In genomic region chr17:47762028-47762427, GRCm38 (mm10) we compare ENCODE assay signal across 15 mouse cellular contexts. TPM values are rescaled to one million over a fixed set of nuclear protein-coding genes. Genes with fewer than 3 reads are reported as not detected.
DNase-seq lines count a peak whose midpoint lies in the region; ATAC-seq and TF ChIP-seq lines count a peak whose summit lies in the region.
"Had no signal": no experiment of that assay in that cellular context is flagged by ENCODE, and none has a peak within 500 bp of the region (broad histone marks: within the 10 kb centered on the region; RNA-seq: fewer than 3 reads in every experiment).

No protein-coding gene starts in this region.

- no peak for TF ChIP-seq CTCF in layer of hippocampus, adult 2 months (conservative IDR thresholded peaks at IDR 0.05)

- no peaks in the 10 kb centered on the region for H3K9me3 ChIP-seq in heart, embryonic 11.5 days (replicated peaks; ENCODE audit: control insufficient read depth, low read length)
- no peaks in the 10 kb centered on the region for H3K9me3 ChIP-seq in embryonic facial prominence, embryonic 15.5 days (replicated peaks)
- H3K9me3 ChIP-seq in neural tube, embryonic 15.5 days (replicated peaks), result no peaks in the 10 kb centered on the region
- H3K9me3 ChIP-seq: forebrain, embryonic 15.5 days had no signal

- ATAC-seq in heart, embryonic 11.5 days (replicated peaks; ENCODE audit: insufficient number of reproducible peaks, low FRiP score, low TSS enrichment), result no peak
- ATAC-seq in embryonic facial prominence, embryonic 15.5 days (ENCODE audit: insufficient number of reproducible peaks, low FRiP score, low TSS enrichment, low read depth), result no peak
- ATAC-seq in neural tube, embryonic 15.5 days (ENCODE audit: low FRiP score), result no peak

- H3K4me1 ChIP-seq in heart, embryonic 11.5 days (ENCODE audit: control insufficient read depth, insufficient read depth, low read length), result peaks cover 42% of the 10 kb centered on the region
- H3K4me1 ChIP-seq in embryonic facial prominence, embryonic 15.5 days, result peaks cover 34% of the 10 kb centered on the region
- H3K4me1 ChIP-seq in neural tube, embryonic 15.5 days, result peaks cover 15% of the 10 kb centered on the region

- H3K27me3 ChIP-seq in heart, embryonic 11.5 days (ENCODE audit: control insufficient read depth, insufficient read depth, low read length), result no peaks in the 10 kb centered on the region
- no peaks in the 10 kb centered on the region for H3K27me3 ChIP-seq in embryonic facial prominence, embryonic 15.5 days
- no peaks in the 10 kb centered on the region for H3K27me3 ChIP-seq in neural tube, embryonic 15.5 days (replicated peaks)
- H3K27me3 ChIP-seq: forebrain, embryonic 15.5 days; Patski had no signal

- no peak for DNase-seq in heart, postnatal 36 days
- no peak for DNase-seq in layer of hippocampus, adult 2 months (ENCODE audit: low spot score in 2 of 2)
- no peak for DNase-seq in layer of hippocampus, adult 9-10 months (ENCODE audit: low spot score)
- no peak for DNase-seq in spleen, adult 18-20 months
- DNase-seq in layer of hippocampus, adult 11-12 months (ENCODE audit: low spot score), result no peak
- DNase-seq: embryo, embryonic 11 days; thymus, postnatal 25 days had no signal

- no peak overlapping the region for H3K9ac ChIP-seq in heart, embryonic 11.5 days (ENCODE audit: low read depth, low read length)
- H3K9ac ChIP-seq in embryonic facial prominence, embryonic 15.5 days, result no peak overlapping the region
- H3K9ac ChIP-seq in neural tube, embryonic 15.5 days (replicated peaks), result no peak overlapping the region
- H3K9ac ChIP-seq: forebrain, embryonic 15.5 days had no signal

- 66% methylated on average over 7 of the region's 7 CpGs for WGBS in heart, embryonic 11.5 days (ENCODE audit: insufficient replicate concordance)
- WGBS in embryonic facial prominence, embryonic 15.5 days, result 79% methylated on average over 7 of the region's 7 CpGs
- 75% methylated on average over 7 of the region's 7 CpGs for WGBS in neural tube, embryonic 15.5 days

- intact Hi-C loops in heart, postnatal 36 days (cut with DNase I), result no loop called here

- H3K27ac ChIP-seq in heart, embryonic 11.5 days (ENCODE audit: low read depth, low read length), result peak overlapping the region; percentile 84
- peak overlapping the region; percentile 93 for H3K27ac ChIP-seq in layer of hippocampus, adult 2 months
- peak overlapping the region; percentile 74; the same call in 1 of the 2 replicates for H3K27ac ChIP-seq in embryonic facial prominence, embryonic 15.5 days (replicated peaks)
- H3K27ac ChIP-seq in neural tube, embryonic 15.5 days (replicated peaks), result 0 out of 2 replicates have a peak overlapping the region, but pooled peaks have one; percentile 60

- H3K36me3 ChIP-seq in heart, embryonic 11.5 days (ENCODE audit: control insufficient read depth, insufficient read depth, low read length), result no peaks in the 10 kb centered on the region
- H3K36me3 ChIP-seq in embryonic facial prominence, embryonic 15.5 days, result no peaks in the 10 kb centered on the region
- no peaks in the 10 kb centered on the region for H3K36me3 ChIP-seq in neural tube, embryonic 15.5 days
- H3K36me3 ChIP-seq: forebrain, embryonic 15.5 days had no signal

- no peak overlapping the region for H3K4me3 ChIP-seq in heart, embryonic 11.5 days (ENCODE audit: low read depth, low read length)
- no peak overlapping the region for H3K4me3 ChIP-seq in layer of hippocampus, adult 2 months
- H3K4me3 ChIP-seq in embryonic facial prominence, embryonic 15.5 days (replicated peaks), result no peak overlapping the region
- H3K4me3 ChIP-seq in neural tube, embryonic 15.5 days (replicated peaks), result no peak overlapping the region
- H3K4me3 ChIP-seq: forebrain, embryonic 15.5 days had no signal

- H3K4me2 ChIP-seq in heart, embryonic 11.5 days, result no peak overlapping the region
- no peak overlapping the region for H3K4me2 ChIP-seq in embryonic facial prominence, embryonic 15.5 days (replicated peaks)
- H3K4me2 ChIP-seq in neural tube, embryonic 15.5 days, result no peak overlapping the region
- H3K4me2 ChIP-seq: forebrain, embryonic 15.5 days had no signal

RNA-seq across cellular contexts. Expression of gene Tfeb, which starts 25.2 kb away (rescaled TPM):
- polyA plus RNA-seq in heart, embryonic 11.5 days (2014; fragmentation: Nextera tagmentation; extraction: Ambion mirVana), result 16.3 and 17.0 TPM in 2 replicates
- 10 to 100 TPM; 39.9 to 44.8 TPM for total RNA-seq in heart, postnatal 36 days (2021)
- 10 to 100 TPM; 12.0 to 13.1 TPM for total RNA-seq in layer of hippocampus, adult 2 months (2021)
- 13.5 and 14.3 TPM in 2 replicates for polyA plus RNA-seq in embryonic facial prominence, embryonic 15.5 days (2015; fragmentation: Nextera tagmentation; extraction: Ambion mirVana)
- polyA plus RNA-seq in neural tube, embryonic 15.5 days (2015; fragmentation: Nextera tagmentation; extraction: Ambion mirVana), result 3.7 and 5.5 TPM in 2 replicates

RNA-seq across cellular contexts. Expression of gene Pgc, which starts 35.4 kb away (rescaled TPM):
- 0.15 TPM in 1 of 2 replicates, not detected in the other for polyA plus RNA-seq in heart, embryonic 11.5 days (2014; fragmentation: Nextera tagmentation; extraction: Ambion mirVana)
- not detected for total RNA-seq in heart, postnatal 36 days (2021)
- total RNA-seq in layer of hippocampus, adult 2 months (2021), result not detected
- polyA plus RNA-seq in embryonic facial prominence, embryonic 15.5 days (2015; fragmentation: Nextera tagmentation; extraction: Ambion mirVana), result 0.12 and 0.16 TPM in 2 replicates
- polyA plus RNA-seq in neural tube, embryonic 15.5 days (2015; fragmentation: Nextera tagmentation; extraction: Ambion mirVana), result 0.17 TPM in 1 of 2 replicates, not detected in the other
- total RNA-seq: adrenal gland, postnatal 10 days; layer of hippocampus, adult 18-20 months; left cerebral cortex, postnatal 25 days had no signal
- polyA plus RNA-seq: forebrain, embryonic 15.5 days; Patski had no signal
